ENCODE assay signal across 9 mouse cellular contexts in genomic region chr4:59850181-59850580, GRCm38 (mm10). TPM values are rescaled to one million over a fixed set of nuclear protein-coding genes. Genes with fewer than 3 reads are reported as not detected.
A peak's percentile ranks its signal among the peaks of the same experiment; 100 is the strongest.
DNase-seq lines count a peak whose midpoint lies in the region; ATAC-seq and TF ChIP-seq lines count a peak whose summit lies in the region.
"Had no signal": no experiment of that assay in that cellular context is flagged by ENCODE, and none has a peak within 500 bp of the region (broad histone marks: within the 10 kb centered on the region; RNA-seq: fewer than 3 reads in every experiment).

No protein-coding gene starts in this region.

- peak; percentile 84 for TF ChIP-seq CTCF in gastrocnemius, adult 2 months (IDR thresholded peaks at IDR 0.05)

- H3K9ac ChIP-seq in hindbrain, embryonic 13.5 days = no peak overlapping the region
- H3K9ac ChIP-seq in intestine, embryonic 16.5 days (ENCODE audit: low read depth, low read length) = no peak overlapping the region
- no peak overlapping the region for H3K9ac ChIP-seq in limb, embryonic 11.5 days (ENCODE audit: low read length)
- H3K9ac ChIP-seq: neural tube, embryonic 13.5 days had no signal

- intact Hi-C loops in gastrocnemius, adult 2 months (cut with DNase I) = loop anchor here (1.0 to 5.0 kb wide), 3 partner anchors 21 to 63 kb away; partner anchors contain the start of gene Snx30

- DNase-seq in hindbrain, embryonic 10.5 days (ENCODE audit: low spot score) = peak; percentile 68
- peak; percentile 87 for DNase-seq in cerebellum, adult 9-10 months
- peak; percentile 84 for DNase-seq in gastrocnemius, adult 2 months
- peak; percentile 79 for DNase-seq in limb, embryonic 11.5 days (ENCODE audit: low spot score)
- DNase-seq in monocyte, adult 2 months (ENCODE audit: low read depth in 1 of 2, low spot score in 2 of 2) = peak; percentile 24 to 70
- DNase-seq in spleen, postnatal 10 days (ENCODE audit: low spot score in 2 of 2) = peak; percentile 69 to 86

- peaks cover 18% of the 10 kb centered on the region for H3K36me3 ChIP-seq in hindbrain, embryonic 10.5 days
- peaks cover 7% of the 10 kb centered on the region for H3K36me3 ChIP-seq in hindbrain, embryonic 13.5 days
- no peaks in the 10 kb centered on the region for H3K36me3 ChIP-seq in intestine, embryonic 16.5 days (ENCODE audit: control insufficient read depth, insufficient read depth, low read length)
- no peaks in the 10 kb centered on the region for H3K36me3 ChIP-seq in limb, embryonic 11.5 days (ENCODE audit: control insufficient read depth, insufficient read depth, low read length)

- H3K4me3 ChIP-seq in hindbrain, embryonic 10.5 days = no peak overlapping the region
- no peak overlapping the region for H3K4me3 ChIP-seq in hindbrain, embryonic 13.5 days
- no peak overlapping the region for H3K4me3 ChIP-seq in gastrocnemius, adult 2 months
- no peak overlapping the region for H3K4me3 ChIP-seq in intestine, embryonic 16.5 days (ENCODE audit: low read length)
- no peak overlapping the region for H3K4me3 ChIP-seq in limb, embryonic 11.5 days (ENCODE audit: low read depth, low read length)
- H3K4me3 ChIP-seq: neural tube, embryonic 13.5 days had no signal

- no peak for ATAC-seq in hindbrain, embryonic 13.5 days (ENCODE audit: low FRiP score)
- ATAC-seq in intestine, embryonic 16.5 days = peak; percentile 52; the same call in 1 of the 2 replicates
- ATAC-seq in limb, embryonic 11.5 days (ENCODE audit: insufficient number of reproducible peaks, low FRiP score, low TSS enrichment, low read depth) = no peak; the same call in 1 of the 2 replicates

- WGBS in hindbrain, embryonic 10.5 days = 69% methylated on average over 2 of the region's 2 CpGs
- 70% methylated on average over 2 of the region's 2 CpGs for WGBS in hindbrain, embryonic 13.5 days
- WGBS in intestine, embryonic 16.5 days = 60% methylated on average over 2 of the region's 2 CpGs
- 66% methylated on average over 2 of the region's 2 CpGs for WGBS in limb, embryonic 11.5 days

- H3K4me2 ChIP-seq in hindbrain, embryonic 13.5 days = no peak overlapping the region
- no peak overlapping the region for H3K4me2 ChIP-seq in intestine, embryonic 16.5 days (ENCODE audit: low read depth, low read length)
- H3K4me2 ChIP-seq in limb, embryonic 11.5 days (ENCODE audit: low read depth, severe bottlenecking) = no peak overlapping the region
- H3K4me2 ChIP-seq: neural tube, embryonic 13.5 days had no signal

- H3K9me3 ChIP-seq in hindbrain, embryonic 10.5 days = peaks cover 8% of the 10 kb centered on the region; the same call in 1 of the 2 replicates
- no peaks in the 10 kb centered on the region; the same call in 1 of the 2 replicates for H3K9me3 ChIP-seq in hindbrain, embryonic 13.5 days
- H3K9me3 ChIP-seq in intestine, embryonic 16.5 days (ENCODE audit: control insufficient read depth, low read length) = no peaks in the 10 kb centered on the region
- no peaks in the 10 kb centered on the region for H3K9me3 ChIP-seq in limb, embryonic 11.5 days (ENCODE audit: control insufficient read depth, low read length)

- H3K4me1 ChIP-seq in hindbrain, embryonic 10.5 days (replicated peaks) = no peaks in the 10 kb centered on the region; the same call in 1 of the 2 replicates
- peaks cover 14% of the 10 kb centered on the region for H3K4me1 ChIP-seq in hindbrain, embryonic 13.5 days (replicated peaks)
- H3K4me1 ChIP-seq in intestine, embryonic 16.5 days (ENCODE audit: control insufficient read depth, insufficient read depth, low read length) = no peaks in the 10 kb centered on the region
- H3K4me1 ChIP-seq in limb, embryonic 11.5 days (ENCODE audit: control insufficient read depth, insufficient read depth, low read length) = no peaks in the 10 kb centered on the region

- H3K27me3 ChIP-seq in hindbrain, embryonic 10.5 days (ENCODE audit: insufficient read depth, poor library complexity, severe bottlenecking) = no peaks in the 10 kb centered on the region
- no peaks in the 10 kb centered on the region for H3K27me3 ChIP-seq in hindbrain, embryonic 13.5 days
- no peaks in the 10 kb centered on the region for H3K27me3 ChIP-seq in intestine, embryonic 16.5 days (replicated peaks; ENCODE audit: control insufficient read depth, insufficient read depth, low read length)
- no peaks in the 10 kb centered on the region for H3K27me3 ChIP-seq in limb, embryonic 11.5 days (ENCODE audit: control insufficient read depth, insufficient read depth, low read length)
- H3K27me3 ChIP-seq: neural tube, embryonic 13.5 days had no signal

- 0 out of 2 replicates have a peak overlapping the region, but pooled peaks have one; percentile 16 for H3K27ac ChIP-seq in hindbrain, embryonic 10.5 days
- no peak overlapping the region for H3K27ac ChIP-seq in hindbrain, embryonic 13.5 days
- H3K27ac ChIP-seq in gastrocnemius, adult 2 months = peak overlapping the region; percentile 17
- H3K27ac ChIP-seq in intestine, embryonic 16.5 days (ENCODE audit: low read length) = no peak overlapping the region
- H3K27ac ChIP-seq in limb, embryonic 11.5 days (replicated peaks; ENCODE audit: low read depth, low read length) = no peak overlapping the region

RNA-seq across cellular contexts. Expression of gene Snx30, which starts 44.5 kb away (rescaled TPM):
- polyA plus RNA-seq in hindbrain, embryonic 10.5 days (2016; fragmentation: Nextera tagmentation; extraction: Ambion mirVana) = 14.4 and 14.6 TPM in 2 replicates
- 14.2 and 14.8 TPM in 2 replicates for polyA plus RNA-seq in hindbrain, embryonic 13.5 days (2015; fragmentation: Nextera tagmentation; extraction: Ambion mirVana)
- 1 to 10 TPM; 3.1 to 4.1 TPM for total RNA-seq in gastrocnemius, adult 2 months (2021)
- 4.3 and 5.2 TPM in 2 replicates for polyA plus RNA-seq in intestine, embryonic 16.5 days (2015; fragmentation: Nextera tagmentation; extraction: Ambion mirVana)
- polyA plus RNA-seq in limb, embryonic 11.5 days (2014; fragmentation: Nextera tagmentation; extraction: Ambion mirVana) = 6.4 and 6.5 TPM in 2 replicates

RNA-seq across cellular contexts. Expression of gene Inip, which starts 48.8 kb away (rescaled TPM):
- 86.7 and 103 TPM in 2 replicates for polyA plus RNA-seq in hindbrain, embryonic 10.5 days (2016; fragmentation: Nextera tagmentation; extraction: Ambion mirVana)
- polyA plus RNA-seq in hindbrain, embryonic 13.5 days (2015; fragmentation: Nextera tagmentation; extraction: Ambion mirVana) = 69.3 and 70.9 TPM in 2 replicates
- total RNA-seq in gastrocnemius, adult 2 months (2021) = 1 to 10 TPM; 2.8 to 5.9 TPM
- polyA plus RNA-seq in intestine, embryonic 16.5 days (2015; fragmentation: Nextera tagmentation; extraction: Ambion mirVana) = 33.3 and 37.6 TPM in 2 replicates
- 84.6 and 91.9 TPM in 2 replicates for polyA plus RNA-seq in limb, embryonic 11.5 days (2014; fragmentation: Nextera tagmentation; extraction: Ambion mirVana)

Comparison
In these comparisons a context has a peak if more than half of its experiments do, and no peak if none do; other contexts are left out.
1. H3K27ac ChIP-seq: peak in hindbrain, embryonic 10.5 days (single experiment) and gastrocnemius, adult 2 months (single experiment); none in hindbrain, embryonic 13.5 days (single experiment), intestine, embryonic 16.5 days (single experiment) and limb, embryonic 11.5 days (single experiment).
2. Peak in every context shown above with its lines, with median percentiles within 50 percentile points of each other: DNase-seq.